Mouse (Mus musculus) limb, embryonic 12.5 days (tissue): ENCODE data around the gene Dnajc2. TPM values are rescaled to one million over a fixed set of nuclear protein-coding genes. Genes with fewer than 3 reads are reported as not detected.

Source experiments
- ATAC-seq: fragments of 200-750 bp; cut with Nextera tagmentation; 2 replicates; pipeline ENCODE4 v1.8.0; 2017; ENCODE audit warnings: low read depth, moderate TSS enrichment; ENCODE audit not compliant: insufficient number of reproducible peaks, insufficient read depth, low FRiP score, low TSS enrichment
- H3K27ac ChIP-seq: fragments of 300-500 bp; sonication (generic); 2 replicates; pipeline ENCODE4 v1.5.1; 2016; ENCODE audit warnings: mild to moderate bottlenecking, moderate library complexity
- H3K27me3 ChIP-seq: fragments of 300-500 bp; sonication (generic); 2 replicates; pipeline ENCODE4 v1.6.1; 2016; ENCODE audit warnings: mild to moderate bottlenecking, moderate library complexity
- H3K36me3 ChIP-seq: fragments of 300-500 bp; sonication (generic); 2 replicates; pipeline ENCODE4 v1.6.1; 2016; ENCODE audit warnings: mild to moderate bottlenecking, moderate library complexity
- H3K4me1 ChIP-seq: fragments of 300-500 bp; sonication (generic); replicated peaks from 2 replicates; pipeline ENCODE4 v1.6.1; 2016
- H3K4me2 ChIP-seq: fragments of 300-500 bp; sonication (generic); 2 replicates; pipeline ENCODE4 v1.6.1; 2016; ENCODE audit warnings: mild to moderate bottlenecking, moderate library complexity
- H3K4me3 ChIP-seq: fragments of 300-500 bp; sonication (generic); replicated peaks from 2 replicates; pipeline ENCODE4 v1.5.1; 2016; ENCODE audit warnings: mild to moderate bottlenecking
- H3K9ac ChIP-seq: fragments of 300-500 bp; sonication (generic); replicated peaks from 2 replicates; pipeline ENCODE4 v1.6.1; 2016; ENCODE audit warnings: mild to moderate bottlenecking, moderate library complexity
- H3K9me3 ChIP-seq: fragments of 300-500 bp; sonication (generic); 2 replicates; pipeline ENCODE4 v1.6.1; 2016; ENCODE audit warnings: mild to moderate bottlenecking, moderate library complexity
- WGBS: fragments of 180-500 bp; shearing (Covaris S2); methylation state at CpG from one replicate; pipeline ENCODE4 v1.1.7; 2016; 5-methylcytosine and 5-hydroxymethylcytosine counted together
- polyA plus RNA-seq: library from polyadenylated mRNA; unstranded; fragments of >200 nt; fragmentation: Nextera tagmentation; extraction: Ambion mirVana; gene quantifications from 2 replicates; pipeline ENCODE4 v1.2.1, GENCODE M21; 2016

The Dnajc2 gene
- polyA plus RNA-seq, 1 experiment from 2014 or later, result 81.9 TPM

DNA sequence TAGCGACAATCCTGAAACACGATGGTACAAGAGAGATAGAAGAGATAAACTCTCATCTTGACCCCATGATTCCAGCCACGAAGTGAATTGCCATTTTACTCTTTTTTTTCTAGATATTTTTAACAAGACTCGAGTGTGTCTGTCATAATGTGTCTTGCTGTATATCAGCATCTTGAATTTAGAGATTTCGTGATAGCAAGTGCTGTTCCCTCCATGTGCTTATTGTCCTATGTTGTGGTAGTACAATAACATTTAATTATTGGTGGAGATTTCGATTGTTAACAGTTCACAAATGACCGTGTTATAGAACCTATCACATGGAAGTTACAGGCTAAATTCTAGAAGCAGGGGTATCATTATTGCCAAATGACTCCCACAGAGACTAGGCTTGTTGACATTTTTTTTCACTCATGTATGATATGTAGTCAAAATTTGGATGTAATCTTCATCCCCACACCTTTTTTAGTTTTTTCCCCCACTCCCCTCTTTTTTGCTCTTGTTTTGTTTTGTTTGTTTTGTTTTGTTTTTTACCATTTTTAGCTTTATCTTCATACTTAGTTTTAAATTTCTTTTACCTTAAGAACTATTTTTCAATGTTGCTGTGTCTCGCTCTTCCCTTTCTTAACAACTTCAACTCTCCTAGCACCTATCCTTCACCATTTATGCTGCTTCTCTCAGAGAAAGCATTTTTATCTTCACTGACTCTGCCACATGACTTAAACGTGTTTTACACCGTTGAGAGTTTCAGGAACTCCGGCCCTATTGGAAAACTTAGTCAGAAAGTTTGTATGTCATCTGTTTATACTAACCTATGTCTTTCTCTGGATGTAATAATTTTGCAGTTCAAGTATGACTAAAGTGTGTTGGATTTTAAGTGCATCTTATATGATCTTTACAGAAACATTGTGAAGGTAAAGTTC lies 2.4 kb upstream of the Dnajc2 start:
- no peak for ATAC-seq
- WGBS, result 38% methylated on average over 11 of the region's 11 CpGs
- H3K36me3 ChIP-seq, result peaks cover 31% of the 10 kb centered on the region

DNA sequence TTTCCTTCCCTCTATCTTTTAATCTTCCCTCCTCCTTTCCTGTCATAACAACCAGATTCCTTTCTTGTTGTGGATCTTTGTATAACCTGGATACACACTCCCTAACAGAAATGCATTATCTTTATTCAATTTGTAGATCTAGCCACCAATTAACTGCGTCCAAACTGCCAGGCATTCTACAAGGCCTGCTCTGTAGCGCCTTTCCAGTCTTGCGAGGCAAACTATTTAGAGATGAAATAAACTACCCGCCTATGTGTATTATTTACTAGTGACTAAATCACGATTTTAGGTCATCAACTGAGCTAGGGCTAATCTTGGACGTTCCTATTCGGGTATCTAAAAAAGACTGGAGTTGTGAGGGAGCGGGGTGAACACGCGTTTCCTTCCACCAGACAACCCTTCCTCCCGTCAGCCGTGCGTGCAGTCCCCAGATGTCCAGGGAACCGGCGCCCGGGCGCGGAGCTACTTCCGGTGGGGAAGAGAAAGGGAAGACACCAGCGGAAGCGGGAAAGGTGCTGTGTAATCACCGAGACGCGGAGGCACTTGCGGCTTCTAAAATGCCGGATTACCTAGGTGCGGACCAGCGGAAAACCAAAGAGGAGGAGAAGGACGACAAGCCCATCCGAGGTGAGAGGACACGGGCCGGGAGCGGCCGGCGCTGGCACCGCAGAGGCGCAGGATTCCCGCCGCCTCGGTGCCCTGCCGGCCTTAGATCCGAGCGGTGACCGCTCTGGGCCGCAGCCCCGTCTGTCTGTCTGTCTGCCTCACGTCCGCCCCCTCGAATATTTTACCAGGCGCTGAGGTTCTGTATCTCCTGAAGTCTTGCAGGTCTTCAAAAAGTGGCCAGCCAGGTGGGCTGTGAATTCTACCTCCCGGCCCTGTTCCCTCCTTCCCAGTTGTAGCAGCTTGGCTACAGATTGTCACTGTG lies 1.5 kb upstream of the Dnajc2 start:
- WGBS, result 2% methylated on average over 51 of the region's 51 CpGs
- Histone ChIP-seq H3K4me1 (peaks cover 25% of the 10 kb centered on the region), H3K9ac (peak overlapping the region; percentile 88), H3K4me2 (peak overlapping the region; percentile 65), H3K36me3 (peaks cover 32% of the 10 kb centered on the region), H3K9me3 (no peaks in the 10 kb centered on the region), H3K27me3 (no peaks in the 10 kb centered on the region), H3K27ac (peak overlapping the region; percentile 83), H3K4me3 (peak overlapping the region; percentile 88)
- ATAC-seq, result peak; percentile 75; the same call in 1 of the 2 replicates

More for the DNA sequence above, 2.4 kb upstream of the Dnajc2 start:
- Histone ChIP-seq H3K27me3 (no peaks in the 10 kb centered on the region), H3K4me1 (peaks cover 25% of the 10 kb centered on the region), H3K9ac (peak overlapping the region; percentile 88), H3K4me2 (peak overlapping the region; percentile 65), H3K4me3 (peak overlapping the region; percentile 88), H3K9me3 (no peaks in the 10 kb centered on the region), H3K27ac (no peak overlapping the region)

DNA sequence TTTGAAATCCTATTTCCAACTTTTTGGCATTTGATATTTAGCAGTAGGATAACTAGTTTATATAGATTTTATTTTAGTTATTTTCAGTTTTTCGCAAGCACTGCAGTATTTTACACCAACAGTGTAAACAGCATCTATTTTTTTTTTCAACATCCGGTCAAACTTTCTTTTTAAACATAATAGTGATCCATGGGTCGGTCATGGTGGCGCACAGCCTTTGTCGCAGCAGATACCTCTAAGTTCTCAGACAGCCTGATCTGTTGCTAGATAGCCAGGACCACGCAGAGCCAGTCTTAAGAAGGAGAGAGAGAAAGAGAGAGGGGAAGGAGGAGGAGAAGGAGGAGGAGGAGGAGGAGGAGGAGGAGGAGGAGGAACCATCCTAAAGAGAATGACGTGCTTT lies 725 bp upstream of the Dnajc2 start:
- no peaks in the 10 kb centered on the region for H3K9me3 ChIP-seq
- 82% methylated on average over 7 of the region's 7 CpGs for WGBS
- H3K4me1 ChIP-seq, result peaks cover 25% of the 10 kb centered on the region
- H3K27ac ChIP-seq, result no peak overlapping the region
- H3K27me3 ChIP-seq, result no peaks in the 10 kb centered on the region
- H3K9ac ChIP-seq, result peak overlapping the region; percentile 88; the same call in 1 of the 2 replicates
- H3K4me2 ChIP-seq, result peak overlapping the region; percentile 65
- no peak for ATAC-seq
- H3K4me3 ChIP-seq, result peak overlapping the region; percentile 88; the same call in 1 of the 2 replicates
- peaks cover 34% of the 10 kb centered on the region for H3K36me3 ChIP-seq

DNA sequence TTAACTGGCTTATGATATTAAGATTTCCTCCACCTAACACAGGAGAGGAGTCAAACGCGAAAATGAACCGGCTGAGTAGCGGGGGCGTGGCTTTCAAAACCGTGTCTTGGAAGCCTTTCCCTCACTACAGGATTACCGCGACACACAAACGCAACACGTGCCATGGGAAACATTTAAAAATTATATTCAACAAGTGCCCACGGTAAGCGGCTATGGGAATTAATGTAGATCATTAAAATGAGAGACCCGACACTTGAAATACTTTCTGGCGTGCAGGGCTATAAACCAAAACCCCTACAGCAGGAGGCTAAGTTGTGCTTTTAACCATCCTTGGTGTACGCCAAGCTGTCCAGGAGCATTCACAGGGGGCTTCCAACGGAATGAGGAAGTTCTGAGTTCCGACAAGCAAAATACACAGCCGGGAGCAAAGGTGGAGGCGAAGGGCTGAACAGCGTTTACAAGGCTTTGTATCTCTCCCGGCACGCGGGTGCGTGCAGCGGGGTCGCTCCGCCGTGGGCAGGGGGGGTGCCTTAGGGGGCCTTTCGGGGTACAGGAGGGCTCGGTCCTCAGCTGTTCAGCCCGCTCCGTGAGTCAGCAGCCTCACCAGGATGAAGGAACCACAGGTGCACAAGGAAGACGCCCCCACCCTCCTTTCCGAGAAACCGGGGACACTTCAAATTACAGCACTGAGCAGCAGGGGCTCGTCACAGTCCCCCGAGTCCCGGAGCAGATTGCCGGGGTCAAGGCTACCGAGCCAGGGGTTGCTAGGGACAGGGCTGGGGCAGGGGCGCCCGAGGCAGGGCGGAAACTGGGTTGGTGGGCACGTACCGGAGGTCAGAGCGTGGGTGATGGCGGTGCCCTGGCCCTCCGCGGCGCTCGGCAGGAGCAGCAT lies 644 bp downstream of the Dnajc2 start:
- H3K4me2 ChIP-seq, result peak overlapping the region; percentile 74
- peak overlapping the region; percentile 81 for H3K4me3 ChIP-seq
- peak; percentile 54 for ATAC-seq
- H3K27me3 ChIP-seq, result no peaks in the 10 kb centered on the region
- no peaks in the 10 kb centered on the region for H3K9me3 ChIP-seq
- peaks cover 25% of the 10 kb centered on the region for H3K4me1 ChIP-seq
- peaks cover 43% of the 10 kb centered on the region for H3K36me3 ChIP-seq
- 1% methylated on average over 51 of the region's 51 CpGs for WGBS
- H3K9ac ChIP-seq, result peak overlapping the region; percentile 77
- peak overlapping the region; percentile 68 for H3K27ac ChIP-seq

DNA sequence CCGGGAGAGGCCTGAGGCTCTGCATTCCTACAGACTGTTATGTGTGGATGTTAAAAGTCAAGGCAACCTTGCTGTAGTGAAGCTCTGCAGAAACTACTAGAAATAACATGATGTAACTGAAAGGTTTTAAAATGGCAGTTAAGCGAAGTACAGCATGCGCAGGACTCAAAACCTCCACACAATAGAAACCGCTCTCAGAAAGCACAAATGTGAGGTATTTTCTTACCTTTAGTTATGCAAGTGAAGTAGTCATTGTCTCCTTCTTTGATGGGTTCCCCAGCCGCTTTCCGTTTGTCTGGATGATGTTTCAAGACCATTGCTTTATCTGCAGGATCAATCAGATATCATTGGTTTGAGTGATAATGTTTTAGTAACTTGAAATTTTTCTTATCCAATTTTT lies 8.6 kb downstream of the Dnajc2 start:
- no peak overlapping the region for H3K4me3 ChIP-seq
- H3K4me2 ChIP-seq, result no peak overlapping the region
- H3K36me3 ChIP-seq, result peaks cover 67% of the 10 kb centered on the region
- no peak overlapping the region for H3K27ac ChIP-seq
- H3K9ac ChIP-seq, result no peak overlapping the region
- ATAC-seq, result no peak
- no peaks in the 10 kb centered on the region for H3K9me3 ChIP-seq
- WGBS, result 92% methylated on average over 6 of the region's 6 CpGs
- no peaks in the 10 kb centered on the region for H3K27me3 ChIP-seq
- no peaks in the 10 kb centered on the region for H3K4me1 ChIP-seq

DNA sequence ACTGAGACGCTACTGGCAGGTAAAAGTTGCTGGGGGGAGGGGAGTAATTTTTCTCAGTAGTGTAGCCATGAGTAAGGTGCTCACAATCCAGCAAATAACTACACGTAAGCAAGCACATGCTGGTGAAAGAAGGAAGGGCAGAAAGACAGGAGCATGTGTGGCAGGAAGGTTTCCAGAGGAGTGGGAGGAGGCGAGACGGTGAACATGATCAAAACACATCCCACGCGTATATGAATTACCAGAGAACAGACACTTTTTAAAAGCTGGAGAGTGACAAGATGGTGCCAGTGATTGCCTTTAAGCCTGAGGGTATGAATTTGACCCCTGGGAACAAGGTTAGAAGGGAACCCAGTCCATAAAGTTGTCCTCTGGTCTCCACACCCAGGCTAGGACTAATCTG lies 15.2 kb downstream of the Dnajc2 start:
- no peak overlapping the region for H3K9ac ChIP-seq
- H3K9me3 ChIP-seq, result no peaks in the 10 kb centered on the region
- no peaks in the 10 kb centered on the region for H3K27me3 ChIP-seq
- H3K4me3 ChIP-seq, result no peak overlapping the region
- no peak overlapping the region for H3K27ac ChIP-seq
- no peak for ATAC-seq
- 94% methylated on average over 6 of the region's 6 CpGs for WGBS
- peaks cover 72% of the 10 kb centered on the region for H3K36me3 ChIP-seq
- H3K4me1 ChIP-seq, result no peaks in the 10 kb centered on the region
- no peak overlapping the region for H3K4me2 ChIP-seq

DNA sequence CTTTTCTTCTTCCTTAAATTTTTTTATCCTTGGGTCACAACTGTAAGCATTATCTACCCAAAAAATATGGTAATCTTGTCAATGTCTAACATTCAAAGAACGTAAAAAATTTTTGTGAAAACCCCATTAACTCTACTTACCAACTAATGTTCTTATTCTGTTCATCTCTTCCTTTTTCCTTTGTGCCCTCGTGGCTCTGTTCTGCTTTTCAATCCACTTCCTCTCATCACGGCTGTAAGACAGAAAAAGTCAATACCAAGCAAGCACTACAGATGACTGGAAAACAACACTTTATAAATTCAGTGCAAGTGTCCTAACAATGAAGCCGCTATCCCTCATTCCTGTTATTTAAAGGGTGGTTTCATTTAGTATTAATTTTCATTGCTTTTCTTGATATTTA lies 16.5 kb downstream of the Dnajc2 start:
- Histone ChIP-seq H3K4me2 (no peak overlapping the region), H3K9me3 (no peaks in the 10 kb centered on the region), H3K27me3 (no peaks in the 10 kb centered on the region), H3K4me3 (no peak overlapping the region), H3K4me1 (no peaks in the 10 kb centered on the region), H3K9ac (no peak overlapping the region), H3K27ac (no peak overlapping the region), H3K36me3 (peaks cover 72% of the 10 kb centered on the region)
- ATAC-seq, result no peak
- WGBS, result 91% methylated on average over 4 of the region's 4 CpGs

DNA sequence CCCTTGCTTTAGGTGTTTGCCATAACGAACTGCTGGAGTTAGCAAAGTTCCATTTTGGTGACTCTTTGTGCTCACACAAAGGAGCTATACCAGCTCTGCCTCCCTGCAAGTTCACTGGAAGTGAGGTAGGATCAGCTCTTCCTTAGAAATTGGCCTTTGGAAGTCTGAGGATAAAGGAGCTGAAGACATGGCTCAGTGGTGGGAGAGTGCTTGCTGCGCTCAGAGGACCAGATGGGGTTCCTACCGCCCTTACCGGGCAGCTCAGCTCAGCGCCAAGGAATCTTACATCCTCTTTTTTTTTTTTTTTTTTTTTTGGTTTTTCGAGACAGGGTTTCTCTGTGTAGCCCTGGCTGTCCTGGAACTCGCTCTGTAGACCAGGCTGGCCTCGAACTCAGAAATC lies 39.1 kb downstream of the Dnajc2 start:
- H3K27ac ChIP-seq, result no peak overlapping the region
- H3K4me3 ChIP-seq, result no peak overlapping the region
- H3K4me2 ChIP-seq, result no peak overlapping the region
- no peak overlapping the region for H3K9ac ChIP-seq
- 96% methylated on average over 8 of the region's 8 CpGs for WGBS
- H3K4me1 ChIP-seq, result no peaks in the 10 kb centered on the region
- no peak for ATAC-seq
- H3K9me3 ChIP-seq, result no peaks in the 10 kb centered on the region
- peaks cover 99% of the 10 kb centered on the region for H3K36me3 ChIP-seq
- H3K27me3 ChIP-seq, result no peaks in the 10 kb centered on the region

DNA sequence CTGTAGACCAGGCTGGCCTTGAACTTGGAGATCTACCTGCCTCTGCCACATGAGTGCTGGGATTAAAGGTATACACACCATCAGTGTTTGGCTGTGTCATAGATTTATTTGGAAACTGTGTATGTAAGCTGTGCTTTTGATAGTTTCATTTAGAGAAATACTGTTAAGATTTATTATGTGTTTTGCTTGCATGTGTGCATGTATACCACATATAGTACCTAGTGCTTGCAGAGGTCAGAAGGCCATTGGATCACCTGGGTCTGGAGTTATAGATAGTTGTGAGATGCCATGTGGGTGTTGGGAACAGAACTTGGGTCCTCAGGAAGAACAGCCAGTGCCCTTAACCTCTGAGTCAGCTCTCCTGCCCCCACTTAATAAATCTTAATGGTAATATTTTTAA lies 40.4 kb downstream of the Dnajc2 start:
- H3K36me3 ChIP-seq, result peaks cover 96% of the 10 kb centered on the region
- H3K27me3 ChIP-seq, result no peaks in the 10 kb centered on the region
- no peak overlapping the region for H3K9ac ChIP-seq
- H3K4me1 ChIP-seq, result no peaks in the 10 kb centered on the region
- ATAC-seq, result no peak
- H3K27ac ChIP-seq, result no peak overlapping the region
- H3K4me3 ChIP-seq, result no peak overlapping the region
- no peaks in the 10 kb centered on the region for H3K9me3 ChIP-seq
- H3K4me2 ChIP-seq, result no peak overlapping the region

DNA sequence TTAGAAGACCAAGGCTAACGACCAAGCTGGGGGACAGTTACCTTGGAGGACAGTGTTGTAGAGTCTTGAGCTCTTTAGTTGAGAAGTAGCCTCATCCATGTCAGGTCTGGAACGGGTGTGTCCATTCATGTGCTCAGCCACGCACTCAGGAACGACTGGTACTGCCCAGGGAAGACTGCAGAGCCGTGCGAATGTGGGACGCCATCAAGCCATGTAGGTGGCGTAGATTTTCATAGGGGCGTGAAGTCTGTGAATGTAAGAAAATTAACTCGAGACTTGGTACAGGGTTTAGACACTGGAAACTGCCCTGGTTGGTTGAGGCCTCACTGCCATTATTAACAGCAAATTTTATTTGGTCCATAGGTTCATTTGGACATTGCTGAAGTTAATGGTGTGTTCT lies 41.4 kb downstream of the Dnajc2 start:
- Histone ChIP-seq H3K4me1 (no peaks in the 10 kb centered on the region), H3K4me3 (no peak overlapping the region), H3K27me3 (no peaks in the 10 kb centered on the region), H3K36me3 (peaks cover 96% of the 10 kb centered on the region), H3K27ac (no peak overlapping the region), H3K4me2 (no peak overlapping the region), H3K9me3 (no peaks in the 10 kb centered on the region), H3K9ac (no peak overlapping the region)
- 92% methylated on average over 10 of the region's 10 CpGs for WGBS
- ATAC-seq, result no peak
